Mouse (Mus musculus) WW6 (cell line): Measurements from ENCODE around the gene Farp1.

Experiments used
- DNase-seq: peaks from one replicate; pipeline ENCODE4 v3.0.0-alpha.2; 2013; ENCODE audit warnings: low read depth, low spot score

Gene Farp1

GRCm38 (mm10) chr14:121219226-121220039, 184.4 kb downstream of the Farp1 start:
- no peak for DNase-seq

GRCm38 (mm10) chr14:121220040-121220322, 185.0 kb downstream of the Farp1 start:
- DNase-seq, result no peak

DNA sequence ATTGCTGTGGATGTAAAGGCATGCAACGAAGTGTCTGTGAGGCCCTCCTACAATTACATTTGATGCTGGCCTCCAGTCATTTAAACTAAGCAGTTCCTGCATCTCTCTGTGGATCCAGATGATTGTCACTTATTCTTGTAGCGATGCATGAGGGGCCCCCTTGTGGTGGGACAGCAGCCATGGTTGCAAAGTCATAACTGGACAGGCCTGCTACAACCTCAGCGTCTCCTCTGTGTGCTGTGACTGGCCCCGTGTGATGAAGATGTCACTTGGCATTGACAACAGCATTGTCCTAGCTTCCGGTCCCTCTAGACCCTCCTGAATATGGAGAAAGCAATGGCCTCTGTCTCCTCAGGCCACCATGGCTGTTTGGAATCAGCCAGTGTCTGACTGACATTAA, 185.7 kb downstream of the Farp1 start:
- no peak for DNase-seq

DNA sequence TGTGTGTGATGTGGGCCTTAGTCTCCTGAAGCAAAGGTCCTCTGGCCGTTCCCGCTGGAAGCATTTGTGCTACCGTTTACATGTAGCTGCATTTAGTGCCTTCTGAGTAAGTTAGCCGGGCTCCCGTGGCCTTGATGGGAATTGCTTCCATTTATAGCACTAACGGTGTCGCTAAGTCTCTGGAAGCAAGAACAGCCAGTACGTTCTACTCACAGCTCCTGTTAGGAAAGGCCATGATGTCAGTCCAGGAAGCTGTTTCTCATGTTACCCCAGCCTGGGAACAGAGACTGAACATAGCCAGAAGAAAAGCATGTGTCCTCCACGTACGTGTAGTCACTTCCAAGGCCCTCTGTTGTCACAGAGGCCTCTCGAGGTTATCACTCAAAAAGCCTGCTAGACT, 190.8 kb downstream of the Farp1 start:
- no peak for DNase-seq

DNA sequence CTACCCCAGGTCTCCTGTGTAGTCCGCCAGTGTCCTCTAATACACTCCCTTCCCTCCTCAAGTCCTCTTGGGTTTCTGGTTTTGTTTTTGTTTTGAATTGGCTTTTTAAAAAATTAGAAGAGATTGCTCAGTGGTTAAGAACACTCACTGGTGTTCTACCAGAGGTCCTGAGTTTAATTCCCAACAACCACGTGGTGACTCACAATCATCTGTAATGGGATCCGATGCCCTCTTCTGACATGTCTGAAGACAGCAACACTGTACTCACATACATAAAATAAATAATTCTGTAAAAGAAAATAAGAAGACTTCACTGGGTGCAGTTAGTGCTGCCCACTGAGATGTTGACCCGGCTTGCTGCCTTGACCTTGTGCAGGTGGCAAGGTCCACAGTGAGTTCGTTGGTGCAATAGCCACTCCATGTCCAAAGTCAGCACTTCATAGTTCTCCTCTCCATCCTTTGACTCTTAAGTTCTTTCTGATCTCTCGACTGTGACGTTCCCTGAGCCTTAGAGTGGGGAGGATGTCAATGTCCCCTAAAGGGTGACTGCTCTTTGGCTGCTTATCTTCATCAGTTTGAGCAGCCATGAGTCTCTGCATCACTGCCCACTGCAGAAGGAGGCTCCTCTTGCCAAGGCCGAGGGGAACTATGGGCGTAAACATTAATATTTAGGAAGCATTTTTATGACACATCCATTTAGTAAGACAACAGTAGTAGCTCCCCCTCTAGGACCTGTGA, 194.2 kb downstream of the Farp1 start:
- no peak for DNase-seq

DNA sequence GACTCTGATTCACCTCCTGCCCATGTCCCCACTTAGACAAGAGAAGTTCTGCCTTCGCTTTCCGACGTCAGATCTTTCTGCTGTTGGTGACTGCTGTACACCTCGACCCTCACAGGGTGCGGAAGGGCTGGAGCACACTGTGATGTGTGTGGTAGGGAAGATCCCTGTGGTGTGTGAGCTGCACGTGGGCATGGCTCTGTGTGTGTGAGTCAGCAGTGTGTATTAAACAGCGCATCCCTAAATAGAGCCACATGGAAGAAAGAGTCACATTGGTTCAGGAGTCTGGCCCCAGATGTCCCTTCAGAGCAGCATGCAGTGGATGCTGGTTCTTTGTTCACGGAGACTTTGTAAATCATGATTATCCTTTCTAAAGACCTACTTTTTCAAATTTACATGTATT, 196.2 kb downstream of the Farp1 start:
- no peak for DNase-seq

DNA sequence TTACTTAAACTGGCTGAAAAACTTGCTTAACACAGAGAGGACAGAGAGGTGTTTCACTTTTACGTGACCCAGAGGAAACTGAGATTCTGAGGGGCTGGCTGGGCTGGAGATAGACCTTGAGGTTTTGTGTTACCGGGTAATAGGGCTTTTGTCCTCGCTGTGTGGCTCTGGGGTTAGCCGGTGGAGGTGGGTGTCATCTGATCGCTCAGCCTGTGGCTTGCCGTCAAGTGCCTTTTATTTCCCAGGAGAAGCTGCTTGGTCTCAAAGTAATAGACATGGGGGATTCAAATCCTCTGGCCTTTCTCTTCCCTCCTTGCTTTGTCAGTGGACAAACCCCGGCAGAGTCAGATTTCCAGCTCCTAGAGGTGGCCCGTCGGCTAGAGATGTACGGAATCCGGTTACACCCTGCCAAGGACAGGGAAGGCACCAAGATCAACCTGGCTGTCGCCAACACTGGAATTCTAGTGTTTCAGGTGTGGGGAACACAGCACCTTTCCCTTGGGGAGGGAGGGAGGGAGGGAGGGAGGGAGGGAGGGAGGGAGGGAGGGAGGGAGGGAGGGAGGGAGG, 199.8 kb downstream of the Farp1 start:
- no peak for DNase-seq

GRCm38 (mm10) chr14:121236736-121237135, 201.7 kb downstream of the Farp1 start:
- DNase-seq, result no peak

DNA sequence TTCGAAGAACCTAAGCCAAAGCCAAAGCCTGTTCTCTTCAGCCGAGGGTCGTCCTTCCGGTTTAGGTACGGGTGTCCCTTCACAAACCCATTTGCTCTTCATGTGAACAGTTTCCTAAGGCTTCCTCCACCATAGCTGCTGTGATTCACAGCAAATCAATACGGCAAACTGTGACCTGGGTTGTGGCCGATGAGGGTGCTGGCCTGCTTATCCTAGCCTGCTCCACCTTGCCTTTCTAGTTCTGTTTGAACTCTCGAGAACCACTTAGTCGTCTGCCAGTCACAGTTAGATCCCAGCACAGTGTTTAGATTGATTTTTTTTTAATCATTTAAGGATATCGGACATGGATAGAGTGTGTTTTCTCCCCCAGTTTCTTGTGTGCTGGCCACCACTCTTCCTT, 203.7 kb downstream of the Farp1 start:
- DNase-seq, result no peak

DNA sequence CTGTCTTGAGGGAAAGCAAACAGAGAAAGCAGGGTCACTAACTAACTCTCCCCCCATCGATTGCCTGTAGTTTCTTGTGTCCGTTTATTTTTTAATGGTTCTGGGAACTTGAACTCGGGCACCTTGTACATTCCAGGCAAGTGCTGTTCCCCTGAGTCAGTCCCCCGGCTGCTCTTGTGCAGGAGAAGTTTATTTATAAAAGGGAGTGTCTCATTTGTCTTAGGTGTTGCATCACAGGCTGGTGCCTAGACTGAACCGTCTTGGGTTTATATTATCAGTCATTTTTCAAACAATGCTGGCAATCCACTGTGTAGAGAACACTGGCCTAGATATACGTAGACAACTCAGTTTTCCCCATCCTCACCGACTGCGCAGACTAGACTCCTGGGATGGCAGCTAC, 204.4 kb downstream of the Farp1 start:
- no peak for DNase-seq

DNA sequence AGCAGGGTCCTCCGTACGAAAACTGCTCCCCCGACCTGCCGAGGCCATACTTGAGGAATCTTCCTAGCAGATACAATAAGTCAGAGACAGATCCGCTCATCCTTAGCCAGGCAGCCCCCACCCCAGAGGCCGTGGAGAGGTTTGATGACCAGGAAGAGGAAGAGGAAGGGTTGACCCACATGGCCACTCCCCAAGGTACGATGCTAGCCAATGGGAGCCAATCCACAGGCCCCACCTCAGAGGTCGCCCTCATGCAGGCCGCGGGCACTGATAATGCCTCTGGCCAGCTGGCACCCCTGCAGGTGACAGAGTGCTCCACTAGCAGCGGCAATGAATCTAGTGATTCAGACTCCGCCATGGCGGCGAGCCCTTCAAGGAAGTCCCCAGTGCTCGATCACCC, 209.1 kb downstream of the Farp1 start:
- DNase-seq, result no peak

GRCm38 (mm10) chr14:121246048-121246731, 211.2 kb downstream of the Farp1 start:
- no peak for DNase-seq

DNA sequence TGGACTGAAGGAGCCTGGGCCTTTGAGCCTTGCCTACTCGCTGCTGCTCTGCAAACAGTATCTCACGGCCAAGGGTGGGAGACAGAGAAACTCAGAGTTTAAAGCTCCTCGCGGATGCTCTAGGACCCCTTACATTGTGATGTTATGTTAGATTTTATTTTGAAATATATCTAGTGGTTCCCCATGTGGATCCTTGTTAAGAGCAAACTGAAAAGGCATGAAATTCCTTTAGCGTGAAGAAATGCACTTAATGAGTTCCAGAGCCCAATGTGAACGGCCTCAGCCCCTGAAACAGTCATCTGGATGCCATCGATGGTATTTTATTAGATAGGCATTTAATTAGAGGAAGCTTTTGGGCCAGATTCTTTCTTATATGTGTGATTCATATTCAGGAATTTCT, 212.3 kb downstream of the Farp1 start:
- no peak for DNase-seq

GRCm38 (mm10) chr14:121248346-121248745, 213.3 kb downstream of the Farp1 start:
- no peak for DNase-seq

GRCm38 (mm10) chr14:121251099-121251498, 216.1 kb downstream of the Farp1 start:
- DNase-seq, result no peak

- DNase-seq, result no peak
These were observed 216.7 kb downstream of the Farp1 start for GRCm38 (mm10) chr14:121251708-121252107.

- DNase-seq, result no peak
These were observed 217.5 kb downstream of the Farp1 start for GRCm38 (mm10) chr14:121252542-121252941.

- DNase-seq, result no peak
These were observed 219.9 kb downstream of the Farp1 start for GRCm38 (mm10) chr14:121254869-121255268.

DNA sequence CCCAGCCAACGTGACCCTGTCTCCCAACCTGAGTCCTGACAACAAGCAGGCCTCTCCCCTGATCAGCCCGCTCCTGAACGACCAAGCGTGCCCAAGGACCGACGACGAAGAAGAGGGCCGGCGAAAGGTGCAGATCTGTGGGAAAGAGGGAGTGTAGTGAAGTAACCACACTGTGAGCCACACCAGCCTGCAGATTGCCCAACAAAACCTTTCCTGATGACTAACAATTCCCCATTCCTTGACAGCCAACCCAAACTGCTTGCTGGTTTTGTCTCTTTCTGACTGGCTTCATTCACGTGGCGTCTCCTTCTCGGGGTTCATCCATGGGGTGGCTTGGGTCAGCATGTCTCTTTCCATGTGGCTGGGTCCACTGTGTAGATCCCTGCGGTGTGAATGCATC, 220.5 kb downstream of the Farp1 start:
- no peak for DNase-seq

- no peak for DNase-seq
These were observed 221.9 kb downstream of the Farp1 start for GRCm38 (mm10) chr14:121256896-121257295.

GRCm38 (mm10) chr14:121259332-121259731, 224.3 kb downstream of the Farp1 start:
- no peak for DNase-seq

DNA sequence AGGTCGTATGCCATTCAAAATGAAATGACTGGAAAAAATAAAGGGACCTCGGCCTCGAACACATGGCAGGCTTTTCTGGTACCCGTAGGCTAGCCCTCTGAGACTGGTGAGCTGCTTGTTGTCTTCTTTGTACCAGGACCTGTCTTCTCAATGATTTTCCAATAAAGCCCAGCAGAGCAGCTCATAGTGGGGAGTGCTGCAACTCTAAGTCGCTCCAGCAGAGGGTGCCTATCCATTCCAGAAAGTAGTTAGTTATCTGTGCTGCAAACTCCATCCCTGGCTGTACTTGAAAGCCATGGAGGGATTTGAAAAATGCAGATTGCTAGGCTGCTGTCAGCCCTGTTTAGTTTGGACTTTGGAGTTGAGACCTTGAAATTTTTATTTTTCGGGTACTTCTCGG, 224.8 kb downstream of the Farp1 start:
- DNase-seq, result no peak
